Mouse (Mus musculus) mouse trophoblast stem cell (cell line): ENCODE measurements at regions not wholly inside any gene's neighbourhood (a gene's known extent, or its start where the extent isn't known, plus 50 kb on each side); places are given as distances from the start of the nearest gene placed in this dataset.

Experiments
- in situ Hi-C, 2 experiments: fragments of 300-500 bp; cut with MseI, MboI; formaldehyde crosslinking; loops; 2 replicates in 1 of 2; 3 replicates in 1 of 2; pipeline ENCODE4 v1.15.1; 2025

DNA sequence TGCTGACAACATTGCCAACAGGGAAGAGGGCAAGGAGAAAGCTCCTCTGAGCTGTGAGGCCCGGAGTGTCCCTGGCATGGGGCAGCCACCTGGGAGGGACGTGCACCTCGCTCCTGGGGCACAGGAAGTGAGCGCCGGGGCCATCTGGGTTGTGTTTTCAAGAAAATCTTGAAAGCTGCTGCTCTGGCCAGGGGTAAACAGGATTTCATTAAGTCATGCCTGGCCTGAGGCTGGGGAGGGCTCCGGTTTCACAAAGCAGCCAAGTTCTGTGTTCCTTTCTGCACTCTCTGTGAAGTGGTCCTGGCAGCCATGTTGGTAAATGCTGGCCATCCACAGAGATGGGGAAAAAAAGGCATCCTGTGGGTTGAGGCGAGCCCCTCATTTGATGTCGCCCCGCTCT is 406.8 kb upstream of the Zmiz1 start:
- in situ Hi-C loops = no loop called here

DNA sequence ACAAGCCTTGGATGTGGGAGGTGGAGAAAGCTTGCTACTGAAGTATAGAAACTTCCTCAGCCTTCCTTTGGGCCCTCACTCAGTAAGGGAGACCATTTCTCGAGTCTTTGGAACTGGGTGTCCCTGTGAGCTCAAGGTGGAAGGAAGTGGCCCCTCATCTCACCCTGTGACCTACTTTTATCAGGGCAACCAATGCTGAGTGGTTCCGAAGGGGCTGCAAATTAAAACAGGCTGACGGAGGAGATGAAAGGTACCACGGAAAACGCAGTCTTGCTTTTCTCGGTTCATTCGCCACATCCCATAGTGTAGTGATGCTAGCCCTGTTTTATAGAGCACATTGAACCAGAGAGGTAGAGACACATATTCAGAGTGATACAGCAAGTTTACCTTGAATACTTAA is 399.6 kb upstream of the Zmiz1 start:
- in situ Hi-C loops = no loop called here

DNA sequence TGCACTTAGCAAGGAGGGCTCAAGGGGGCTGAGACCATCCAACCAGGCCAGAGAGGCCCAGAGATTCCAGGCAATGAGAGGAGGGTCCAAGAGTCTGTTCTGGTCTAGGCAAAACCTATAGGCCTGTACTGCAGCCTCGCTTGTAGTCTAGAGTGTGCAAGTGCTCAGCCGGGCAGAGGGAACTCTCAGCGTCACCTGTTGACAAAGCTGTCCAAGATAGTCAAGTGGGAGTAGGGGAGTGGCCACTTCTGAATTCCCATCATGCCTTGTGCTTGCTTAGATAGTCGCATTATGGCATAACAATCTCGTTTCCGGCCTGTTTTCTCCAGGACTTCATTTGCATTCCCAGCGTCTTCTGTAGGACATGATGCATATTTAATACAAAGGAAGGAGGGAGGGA is 398.7 kb upstream of the Zmiz1 start:
- in situ Hi-C loops = no loop called here

DNA sequence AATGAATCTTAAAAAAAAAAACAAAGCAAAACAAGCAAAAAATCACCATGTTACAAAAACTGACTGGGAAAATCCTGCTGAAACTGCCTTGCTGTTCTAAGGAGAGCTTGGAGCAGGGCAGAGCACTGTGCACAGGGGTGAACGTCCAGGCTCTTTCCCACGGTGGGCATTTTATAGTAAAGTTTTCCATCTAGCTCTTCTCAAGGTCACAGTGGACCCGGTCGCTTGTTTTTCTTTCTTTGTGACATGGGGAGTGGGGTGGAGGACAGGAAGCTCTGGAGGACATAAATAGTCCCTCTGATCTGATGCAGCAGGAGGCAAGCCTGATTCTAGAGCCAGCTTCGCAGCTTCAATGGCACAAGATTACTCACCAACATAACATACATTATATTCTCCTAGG is 395.9 kb upstream of the Zmiz1 start:
- in situ Hi-C loops = no loop called here

DNA sequence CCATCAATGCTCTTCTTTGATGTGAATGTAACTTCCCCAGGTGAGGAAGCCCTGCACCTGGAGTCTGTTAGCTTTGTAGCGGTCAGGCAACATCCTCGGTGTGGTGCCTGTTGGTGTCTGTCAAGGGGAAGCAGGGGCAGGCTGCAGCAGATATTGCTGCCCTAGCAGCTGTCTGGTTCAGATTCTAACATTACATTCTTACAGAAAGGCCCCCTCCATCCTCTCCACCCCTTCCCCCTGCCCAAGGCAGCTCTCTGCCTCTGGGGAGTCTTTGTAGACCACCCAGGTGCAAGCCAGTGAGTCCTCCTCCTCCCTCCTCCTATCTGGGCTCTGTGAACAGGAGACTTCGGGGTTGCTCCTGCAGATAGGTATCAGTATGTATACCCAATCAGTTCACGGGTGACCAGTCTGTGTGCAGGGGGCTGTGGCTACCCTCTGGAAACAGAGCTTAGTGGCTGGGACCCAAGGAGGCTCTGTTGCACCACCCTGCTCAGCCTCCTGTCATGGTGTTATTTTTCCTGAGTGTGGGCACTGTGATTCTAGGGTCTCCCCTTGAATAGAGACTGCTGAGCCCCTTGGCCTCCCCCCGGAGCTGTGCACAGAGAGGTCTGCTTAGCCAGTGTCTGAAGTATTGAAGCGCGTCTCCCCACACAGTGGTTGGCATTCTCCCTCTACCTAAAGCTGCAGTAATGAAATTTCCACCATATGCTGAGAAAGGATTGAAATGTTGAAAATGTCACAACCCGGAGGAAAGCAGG is 394.6 kb upstream of the Zmiz1 start:
- in situ Hi-C loops = no loop called here

DNA sequence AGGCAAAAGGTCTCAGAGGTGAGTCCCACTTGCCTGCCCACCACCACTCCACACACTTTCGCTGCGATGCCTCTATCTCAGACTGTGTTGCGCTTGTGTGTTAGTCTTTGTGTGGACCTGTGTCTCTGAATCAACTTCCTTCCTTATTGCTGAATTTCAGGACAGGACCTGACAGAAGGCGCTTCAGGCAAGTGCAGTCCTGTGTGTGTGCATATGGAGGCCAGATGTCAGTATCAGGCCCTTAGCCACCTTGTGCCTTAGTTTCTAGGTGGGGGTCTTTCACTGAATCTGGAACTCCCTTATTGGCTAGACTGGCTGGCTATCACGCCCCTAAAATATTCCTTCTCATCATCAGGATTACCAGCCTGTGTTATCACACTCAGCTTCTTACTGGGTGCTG is 391.6 kb upstream of the Zmiz1 start:
- in situ Hi-C loops = no loop called here

DNA sequence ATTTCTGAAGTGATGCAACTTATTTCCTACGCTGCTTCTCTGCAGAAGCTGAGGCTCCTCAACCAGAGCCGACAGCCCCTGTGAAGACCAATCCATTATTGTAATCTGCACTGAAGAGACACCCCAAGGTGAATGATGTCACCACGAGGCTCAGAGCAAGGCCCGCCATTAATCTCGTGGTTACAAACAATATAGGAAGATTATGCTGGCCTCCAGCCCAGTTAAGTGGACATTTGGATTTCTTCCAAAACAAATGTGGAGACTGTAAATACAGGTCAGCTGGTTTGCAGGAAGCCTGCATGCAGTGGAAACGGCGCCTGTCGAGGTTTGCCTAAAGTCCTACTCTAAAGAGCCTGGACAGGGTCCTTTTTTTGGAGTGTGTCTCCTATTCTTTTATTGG is 390.6 kb upstream of the Zmiz1 start:
- in situ Hi-C loops = no loop called here

DNA sequence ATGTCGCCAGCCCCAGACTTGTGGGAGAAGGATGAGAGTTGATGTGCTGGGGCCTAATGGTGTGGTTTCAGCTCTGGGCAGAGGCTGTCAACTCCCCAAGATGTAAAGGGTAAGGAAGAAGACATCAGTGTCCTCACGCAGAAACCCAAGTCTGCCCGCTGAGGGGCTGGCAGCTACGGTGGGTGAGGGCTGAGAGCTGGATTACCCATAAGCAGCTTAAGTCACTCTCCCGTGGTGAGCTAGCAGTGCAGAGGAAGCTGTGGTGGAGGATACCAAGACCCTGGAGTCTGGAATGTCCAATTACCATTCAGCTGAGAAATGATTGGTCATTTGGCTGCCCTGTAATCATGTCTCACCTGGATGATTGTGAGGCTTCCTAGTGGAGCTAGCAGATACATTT is 385.8 kb upstream of the Zmiz1 start:
- in situ Hi-C loops = no loop called here

DNA sequence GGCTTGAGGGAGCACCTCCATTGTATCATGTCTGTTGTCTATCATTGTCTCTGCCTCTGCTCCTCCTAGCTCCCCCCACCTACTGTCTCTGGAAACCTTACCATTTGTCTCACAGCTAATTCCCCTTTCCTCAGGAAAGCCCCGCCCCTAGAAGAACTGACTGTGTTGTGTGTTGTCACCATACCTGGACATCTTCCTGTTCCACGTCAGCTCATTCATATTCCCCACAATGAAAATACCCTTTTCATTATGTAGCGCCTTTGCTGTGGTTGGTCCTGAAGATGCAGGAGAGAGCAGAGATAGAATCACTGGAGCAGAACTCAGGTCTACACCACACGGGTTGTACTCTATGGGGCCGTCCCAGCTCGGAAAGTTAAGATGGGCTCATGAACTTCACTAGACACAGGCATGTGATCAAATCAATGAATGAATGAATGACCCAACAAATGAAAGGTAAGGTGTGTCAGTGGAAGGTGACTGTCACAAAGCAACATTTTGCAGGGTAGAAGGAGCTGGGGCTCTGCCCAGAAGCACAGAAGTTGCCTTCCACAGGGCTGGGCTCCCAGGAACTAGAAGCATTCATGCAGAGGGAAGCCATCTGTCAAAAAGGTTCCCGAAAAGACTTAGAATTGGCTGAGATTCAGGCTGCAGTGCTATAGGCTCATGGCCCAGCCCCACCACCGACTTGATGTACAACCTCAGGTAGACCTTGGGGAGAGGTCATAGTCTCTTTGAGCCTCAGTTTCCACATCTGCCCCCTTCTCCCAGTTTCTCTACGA is 384.8 kb upstream of the Zmiz1 start:
- in situ Hi-C loops = no loop called here

DNA sequence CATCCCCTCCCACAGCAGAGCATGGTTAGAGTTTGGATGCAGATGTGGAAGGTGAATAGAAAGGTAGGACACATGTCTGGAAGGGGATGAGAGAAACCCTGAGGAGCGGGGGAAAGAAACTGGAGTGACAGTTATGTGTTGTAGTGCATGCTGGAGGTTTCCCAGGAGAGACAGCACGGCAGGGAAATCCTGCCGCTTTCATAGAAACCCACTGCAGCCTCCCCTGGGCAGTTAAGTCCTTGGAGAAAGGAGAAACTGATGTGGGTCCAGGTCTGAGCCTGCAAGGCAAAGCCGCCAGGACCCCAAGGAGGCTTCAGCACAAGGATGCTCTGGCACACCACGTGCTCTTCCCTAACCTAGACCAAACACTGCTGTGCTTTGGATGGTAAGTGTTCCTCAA is 384.1 kb upstream of the Zmiz1 start:
- in situ Hi-C loops = no loop called here

DNA sequence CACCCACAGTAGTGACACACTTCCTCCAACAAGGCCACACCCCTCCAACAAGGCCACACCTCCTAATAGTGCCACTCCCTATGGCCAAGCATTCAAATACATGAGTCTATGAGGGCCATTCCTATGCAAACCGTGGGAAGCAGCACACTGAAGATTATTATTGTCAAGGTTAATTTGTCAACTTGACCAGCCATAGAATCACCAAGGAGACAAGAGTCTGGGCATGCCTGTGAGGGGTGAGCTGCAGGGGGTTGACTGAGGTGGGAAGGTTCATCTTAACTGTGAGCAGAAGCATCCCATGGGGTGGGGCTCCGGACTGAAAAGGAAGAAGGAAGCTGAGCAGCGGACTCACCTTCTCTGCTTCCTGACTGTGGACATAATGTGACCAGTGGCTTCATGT is 378.6 kb upstream of the Zmiz1 start:
- in situ Hi-C loops = no loop called here

DNA sequence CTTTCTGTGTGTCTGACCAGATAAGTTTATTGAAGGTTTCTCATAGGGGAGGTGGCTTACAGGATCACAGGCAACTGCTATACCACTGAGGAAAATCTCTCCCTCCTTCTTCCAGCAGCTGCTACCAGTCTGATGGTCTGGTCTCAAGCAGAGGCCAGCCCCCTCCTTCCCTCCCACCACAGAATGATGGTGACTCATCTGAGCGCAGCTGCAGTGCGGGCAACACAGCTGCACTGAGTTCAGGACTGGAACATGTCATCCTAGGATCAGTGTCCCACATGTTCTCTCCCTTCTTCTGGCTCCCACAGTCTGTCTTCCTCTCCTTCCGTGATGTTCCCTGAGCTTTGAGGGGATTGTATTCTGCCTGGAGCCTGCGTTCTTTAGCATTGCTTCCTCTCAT is 375.1 kb upstream of the Zmiz1 start:
- in situ Hi-C loops = no loop called here

DNA sequence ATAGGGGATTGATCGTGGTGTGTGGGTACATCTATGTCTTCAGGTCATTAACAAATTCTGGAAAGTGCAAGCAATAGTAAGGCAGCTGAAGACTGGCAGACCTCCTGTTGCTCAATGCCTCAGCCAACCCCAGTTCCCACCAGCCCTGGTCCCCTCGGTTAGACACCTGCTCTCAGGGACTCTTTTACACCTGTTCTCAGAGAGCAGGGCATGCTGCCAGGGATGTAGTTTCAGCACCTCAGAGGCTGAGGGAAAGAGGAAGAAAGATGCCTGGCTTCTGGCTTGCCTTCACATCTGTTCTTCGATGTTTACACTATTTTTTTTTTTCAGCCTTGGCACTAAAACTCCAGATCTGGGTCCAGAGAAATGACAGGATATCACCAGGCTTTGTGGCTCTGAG is 362.2 kb upstream of the Zmiz1 start:
- in situ Hi-C loops = no loop called here

DNA sequence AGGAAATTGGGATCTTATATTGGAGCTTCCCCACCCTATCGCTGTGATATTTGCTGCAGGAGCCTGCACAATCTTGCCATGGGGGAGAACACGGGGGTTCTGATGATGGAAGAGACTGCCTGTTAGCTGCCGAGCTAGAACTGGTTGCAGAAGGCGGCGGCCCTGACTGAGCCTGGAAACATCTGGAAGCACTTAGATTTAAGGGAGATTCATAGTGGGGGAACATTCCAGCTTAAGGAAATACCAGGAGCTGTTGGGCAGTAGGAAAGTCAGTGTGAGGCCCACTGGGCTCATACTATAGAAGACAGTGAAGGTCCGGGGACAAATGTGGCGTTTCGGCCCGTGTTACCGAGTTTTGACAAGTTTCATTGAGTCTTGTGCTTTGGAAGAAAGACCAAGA is 353.6 kb upstream of the Zmiz1 start:
- in situ Hi-C loops = loop anchor here in 1 of 2 experiments (10.0 kb wide), 1 partner anchor 459 kb away; no protein-coding TSS in a partner anchor

DNA sequence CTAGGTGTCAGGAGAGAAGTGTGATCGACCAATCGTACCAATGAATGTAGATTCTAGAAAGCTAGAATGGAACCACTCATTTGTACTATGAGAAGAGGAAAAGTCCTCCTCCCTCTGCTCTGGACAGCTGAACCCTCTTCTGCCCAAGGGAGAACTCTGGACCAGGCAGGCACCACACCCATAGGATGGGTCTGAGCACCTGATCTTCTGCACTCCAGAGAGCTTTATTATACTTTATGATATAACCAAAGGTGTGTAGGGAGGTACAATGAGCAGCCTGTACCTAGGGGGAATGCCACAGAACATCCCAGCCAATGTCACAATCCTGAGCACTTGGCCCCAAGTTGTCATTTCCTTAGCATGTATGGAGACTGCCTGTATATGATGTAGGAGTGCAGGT is 352.5 kb upstream of the Zmiz1 start:
- in situ Hi-C loops = loop anchor here in 1 of 2 experiments (10.0 kb wide), 1 partner anchor 458 kb away; no protein-coding TSS in a partner anchor

DNA sequence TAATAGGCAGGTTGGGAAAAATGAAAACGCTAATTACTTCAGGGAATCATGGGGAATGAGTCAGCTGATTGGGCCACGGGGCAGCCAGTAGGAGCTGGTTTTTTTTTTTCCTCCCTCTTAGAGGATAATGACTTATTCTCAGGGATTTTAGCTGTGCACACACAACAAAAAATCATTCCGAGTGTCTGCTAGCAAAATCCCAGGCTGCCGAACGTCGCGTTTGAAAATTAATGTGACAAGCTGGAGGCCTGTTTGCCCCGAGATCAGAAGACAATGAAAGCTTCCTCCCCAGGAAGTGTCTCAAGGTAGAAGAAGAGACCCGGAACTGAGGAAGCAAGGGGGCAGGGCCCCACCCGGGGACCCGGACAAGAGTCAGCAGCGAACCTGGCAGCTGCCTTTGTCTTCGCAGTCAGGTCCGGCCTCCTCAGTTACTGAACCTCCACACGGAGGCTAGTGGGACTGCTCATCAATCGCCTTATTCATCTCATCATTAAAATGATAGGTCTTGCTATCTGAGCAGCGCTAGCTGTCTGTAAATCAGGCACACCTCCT is 350.8 kb upstream of the Zmiz1 start:
- in situ Hi-C loops = loop anchor here in 1 of 2 experiments (10.0 kb wide), 1 partner anchor 457 kb away; no protein-coding TSS in a partner anchor

DNA sequence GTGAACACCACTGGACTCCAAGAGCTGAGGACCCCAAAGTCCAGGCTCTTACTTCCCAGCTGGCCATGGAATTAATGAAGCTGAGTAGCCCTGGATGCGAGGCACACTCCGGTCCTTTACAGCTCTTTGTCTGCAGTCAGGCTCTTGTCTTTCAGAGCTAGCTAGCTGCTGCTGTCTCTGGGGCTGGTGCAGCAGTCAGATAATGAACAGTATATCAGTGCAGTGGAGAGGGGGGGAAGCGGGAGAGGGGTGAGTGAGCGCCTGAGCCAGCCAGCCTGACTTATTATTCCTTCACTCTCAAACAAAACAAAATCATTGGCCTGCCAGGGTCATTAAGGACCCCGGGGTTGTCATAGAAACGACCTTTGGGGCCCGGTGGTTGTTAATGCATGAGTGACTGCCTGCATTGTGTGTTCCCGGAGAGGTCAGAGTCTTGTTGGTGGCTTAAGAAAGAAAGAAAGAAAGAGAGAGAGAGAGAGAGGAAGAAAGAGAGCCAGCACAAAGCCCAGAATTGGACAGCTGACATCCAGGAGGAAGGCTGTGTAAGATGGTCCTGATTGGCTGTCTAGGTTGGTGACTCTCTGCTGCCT is 350.2 kb upstream of the Zmiz1 start:
- in situ Hi-C loops = loop anchor here in 1 of 2 experiments (10.0 kb wide), 1 partner anchor 456 kb away; no protein-coding TSS in a partner anchor

DNA sequence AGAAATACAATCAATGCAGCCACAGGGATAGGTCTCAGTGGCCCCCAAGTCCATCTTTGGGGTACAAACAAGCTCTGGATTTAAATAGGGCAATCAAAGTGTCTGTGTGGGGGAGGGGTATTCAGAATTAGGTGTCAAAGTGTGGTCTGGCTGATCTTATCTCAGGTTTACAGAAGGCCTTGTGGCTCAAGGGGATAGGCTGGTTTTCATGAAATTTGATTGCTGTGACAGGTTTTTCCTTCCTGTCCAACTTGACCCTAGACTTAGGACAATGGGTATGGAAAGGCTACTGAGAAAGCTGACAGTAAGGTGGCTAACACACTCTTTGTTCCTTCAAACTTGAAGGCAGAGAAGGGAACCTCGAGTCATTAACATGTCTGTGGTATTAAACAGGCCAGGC is 349.3 kb upstream of the Zmiz1 start:
- in situ Hi-C loops = loop anchor here in 1 of 2 experiments (10.0 kb wide), 1 partner anchor 455 kb away; no protein-coding TSS in a partner anchor

DNA sequence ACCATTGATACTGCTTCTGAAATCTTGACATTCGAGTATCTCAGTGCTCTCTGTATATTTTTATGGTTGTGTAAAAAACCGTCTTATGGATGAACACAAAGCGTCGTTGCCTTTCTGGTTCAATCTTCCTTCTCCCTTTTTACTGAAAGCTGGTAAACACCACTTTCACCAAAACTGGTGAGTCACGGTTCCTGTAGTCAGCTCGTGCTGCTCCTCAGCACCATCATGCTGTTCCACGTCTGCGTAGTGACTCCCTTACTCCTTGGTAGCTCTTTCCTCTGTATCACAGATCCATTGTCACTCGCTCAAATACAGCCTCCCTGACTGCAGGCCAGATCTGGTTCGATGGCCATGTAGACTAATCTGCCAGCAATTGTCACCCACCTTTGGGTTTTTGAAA is 346.2 kb upstream of the Zmiz1 start:
- in situ Hi-C loops = no loop called here

DNA sequence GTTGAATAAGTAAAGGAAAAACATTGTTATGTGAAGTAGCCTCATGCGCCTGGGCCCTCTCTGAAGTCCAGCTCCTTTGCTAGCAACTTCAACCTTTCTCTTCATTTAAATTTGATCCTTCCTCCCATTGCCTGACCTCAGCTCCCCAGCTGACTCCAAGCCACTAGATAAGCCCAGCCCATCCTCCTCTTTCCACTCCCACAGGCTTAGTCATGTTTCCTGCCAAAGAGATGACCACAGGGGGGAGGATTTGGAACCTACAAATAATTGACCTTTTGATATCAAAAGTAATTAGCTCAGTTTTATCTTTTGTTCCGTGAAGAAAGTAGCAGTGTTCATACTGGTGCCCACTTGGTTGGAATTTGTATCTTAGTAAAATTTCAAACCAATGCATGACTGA is 345.7 kb upstream of the Zmiz1 start:
- in situ Hi-C loops = no loop called here

DNA sequence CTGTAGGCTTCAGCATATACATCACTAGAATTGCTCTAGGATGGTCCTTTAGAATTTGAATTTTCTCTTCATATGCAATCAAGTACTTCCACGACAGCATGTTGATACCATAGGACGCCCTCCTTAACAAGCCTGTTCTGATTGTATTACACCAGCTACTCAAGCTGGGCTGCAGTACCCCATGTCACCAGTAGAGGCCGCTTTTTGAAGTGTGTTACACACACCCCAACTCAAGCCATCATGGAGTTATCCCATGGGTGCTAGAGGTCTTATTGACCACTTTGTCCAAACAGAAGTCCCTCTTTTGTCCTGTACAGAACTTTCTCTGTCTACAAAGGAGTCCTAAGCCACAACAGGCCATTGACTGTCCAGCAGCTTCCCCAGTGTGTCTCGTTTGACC is 342.6 kb upstream of the Zmiz1 start:
- in situ Hi-C loops = no loop called here

DNA sequence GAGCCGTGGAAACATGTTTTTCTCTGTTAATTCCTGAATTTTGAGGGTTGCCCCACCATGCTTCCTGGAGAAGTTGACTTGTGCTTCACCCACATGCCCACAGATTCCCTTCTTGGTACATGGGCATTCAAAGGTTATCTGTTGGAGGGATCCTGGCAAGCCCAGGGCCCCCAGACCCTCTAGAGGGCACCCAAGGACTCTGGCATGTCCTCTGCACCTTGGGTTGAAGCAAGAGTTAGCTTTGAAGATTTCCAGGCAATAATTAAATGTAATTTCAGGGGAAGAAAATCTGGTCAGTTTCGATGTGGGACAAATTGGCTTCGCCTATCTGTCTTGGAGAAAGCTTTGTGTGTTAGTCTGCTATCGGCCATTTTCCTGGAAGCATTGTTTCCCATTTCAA is 339.0 kb upstream of the Zmiz1 start:
- in situ Hi-C loops = no loop called here
